Mouse (Mus musculus): ENCODE measurements around the gene Syf2.

The Syf2 gene

GRCm38 (mm10) chr4:134975261-134975928 lies 44.7 kb downstream of the Syf2 start:
- no peak for DNase-seq (ENCODE audit: low spot score in 2 of 2)

DNA sequence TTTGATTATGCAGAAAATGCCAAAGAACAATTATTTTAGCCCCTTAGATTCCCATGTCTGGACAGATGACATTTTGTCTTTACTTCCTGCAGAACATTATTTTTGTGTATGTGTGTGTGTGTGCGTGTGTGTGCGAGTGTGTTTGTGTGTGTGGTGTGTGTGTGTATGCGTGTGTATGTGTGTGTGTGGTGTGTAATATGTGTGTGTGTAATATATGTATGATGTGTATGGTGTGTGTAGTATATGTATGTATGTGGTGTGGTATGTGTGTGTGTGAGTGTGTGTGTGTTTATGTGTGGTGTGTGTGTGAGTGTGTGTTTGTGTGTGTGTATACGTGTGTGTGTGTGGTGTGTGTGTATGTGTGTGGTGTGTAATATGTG lies 45.2 kb downstream of the Syf2 start:
- no peak for DNase-seq (ENCODE audit: low spot score in 2 of 2)

DNA sequence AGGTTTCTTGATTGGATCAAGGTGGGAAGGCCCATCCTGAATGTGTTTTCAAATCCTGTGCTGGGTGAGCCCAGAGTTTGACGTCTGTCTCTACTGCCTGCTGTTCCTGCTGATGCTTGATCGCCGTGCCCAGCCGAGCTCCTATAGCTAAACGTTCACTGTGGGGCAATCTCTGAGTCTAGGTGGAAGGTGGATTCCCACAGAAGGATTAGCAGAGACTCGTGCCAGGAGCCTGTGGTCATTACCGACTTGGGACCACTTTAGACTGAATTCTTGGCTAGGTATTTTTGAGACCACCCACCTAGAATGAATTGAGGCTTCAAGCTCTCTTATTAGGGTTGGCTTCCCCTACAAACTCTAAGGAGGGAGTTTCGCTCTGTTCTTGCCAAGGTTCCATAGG lies 48.2 kb downstream of the Syf2 start:
- no peak for DNase-seq (ENCODE audit: low spot score in 2 of 2)

DNA sequence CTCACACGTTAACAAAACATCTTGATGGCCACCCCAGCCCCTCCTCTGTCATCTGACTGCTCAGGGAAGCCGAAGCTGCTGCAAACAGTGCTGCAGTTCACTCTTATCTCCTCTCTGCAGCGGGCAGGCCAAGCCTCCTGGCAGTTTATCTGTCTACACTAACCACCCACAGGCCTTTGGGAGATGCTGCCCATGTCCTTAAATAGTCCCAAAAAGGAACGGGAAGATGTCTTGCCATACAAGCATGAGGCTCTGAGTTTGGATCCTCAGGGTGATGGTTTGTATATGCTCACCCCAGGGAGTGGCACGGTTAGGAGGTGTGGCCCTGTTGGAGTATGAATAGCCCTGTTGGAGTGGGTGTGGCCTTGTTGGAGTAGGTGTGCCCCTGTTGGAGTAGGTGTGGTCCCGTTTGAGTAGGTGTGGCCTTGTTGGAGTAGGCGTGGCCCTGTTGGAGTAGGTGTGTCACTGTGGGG lies 51.3 kb downstream of the Syf2 start:
- peak; percentile 66 to 79 for DNase-seq (ENCODE audit: low spot score in 2 of 2)

DNA sequence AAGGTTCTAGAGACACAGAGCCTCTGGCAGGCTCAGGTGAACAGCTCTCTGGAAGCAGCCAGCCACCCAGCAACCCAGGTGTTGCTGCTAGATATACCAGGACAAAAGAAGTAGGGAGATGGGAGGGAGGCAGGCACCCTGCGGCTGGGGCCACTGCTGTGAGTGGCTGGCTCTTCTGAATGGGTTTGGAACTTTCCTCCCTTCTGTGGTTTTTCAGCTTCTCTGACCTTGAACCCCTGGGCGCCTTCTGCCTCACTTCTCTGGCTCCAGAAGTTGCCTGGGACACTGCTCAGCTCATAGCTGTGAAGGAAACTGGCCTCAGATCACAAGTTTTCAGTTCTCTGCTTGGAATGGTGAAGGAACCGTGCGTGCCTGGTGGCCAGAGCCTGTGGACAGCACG lies 52.4 kb downstream of the Syf2 start:
- no peak for DNase-seq (ENCODE audit: low spot score in 2 of 2)

DNA sequence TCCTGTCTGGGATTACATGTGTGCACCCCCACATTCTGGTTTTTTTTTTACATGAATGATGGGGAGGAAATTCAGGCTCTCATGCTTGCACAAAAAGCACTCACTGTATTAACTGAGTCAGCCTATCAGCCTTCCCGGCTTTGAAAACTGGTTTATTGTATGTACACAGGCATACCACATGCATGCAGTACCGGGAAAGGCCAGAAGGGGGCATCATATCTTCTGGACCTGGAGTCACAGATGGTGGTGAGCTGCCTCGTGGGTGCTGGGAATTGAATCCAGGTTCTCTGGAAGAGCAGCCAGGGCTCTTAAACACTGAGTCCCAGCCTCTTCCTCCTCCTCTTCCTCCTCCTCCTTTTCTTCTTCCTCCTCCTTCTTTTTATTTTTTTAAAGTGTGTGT lies 53.9 kb downstream of the Syf2 start:
- no peak for DNase-seq (ENCODE audit: low spot score in 2 of 2)

- DNase-seq (ENCODE audit: low spot score in 2 of 2) = no peak
These were observed 55.1 kb downstream of the Syf2 start for GRCm38 (mm10) chr4:134985626-134986335.

GRCm38 (mm10) chr4:134986336-134986635 lies 55.6 kb downstream of the Syf2 start:
- DNase-seq (ENCODE audit: low spot score in 2 of 2) = no peak

DNA sequence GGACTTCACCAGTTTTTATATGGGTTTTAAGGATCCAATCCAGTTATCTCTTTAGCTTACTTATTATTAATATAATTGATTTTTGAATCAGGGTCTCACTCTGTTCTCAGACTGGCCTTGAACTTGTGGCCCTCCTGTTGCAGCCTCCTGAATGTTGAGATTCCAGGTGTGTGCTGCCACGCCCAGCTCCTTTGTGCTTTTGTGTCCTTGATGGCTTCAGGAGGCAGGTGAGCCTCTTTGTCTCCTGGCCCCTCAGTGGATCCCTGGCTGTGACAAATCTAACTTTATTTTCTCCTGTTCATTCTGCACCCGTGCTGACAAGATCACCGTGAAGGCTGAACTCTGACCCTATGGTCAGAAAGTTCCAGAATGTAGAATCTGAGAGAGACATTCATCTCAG lies 56.3 kb downstream of the Syf2 start:
- no peak for DNase-seq (ENCODE audit: low spot score in 2 of 2)

Measured in spleen, postnatal 36 days (tissue).